Mouse (Mus musculus) brain, embryonic 14.5 days (tissue): ENCODE results near the gene Smim13.

Experiments used
- CTCF ChIP-seq: fragments of 200-500 bp; IDR thresholded peaks from 2 replicates; pipeline ENCODE4 v1.5.1; 2012; ENCODE audit warnings: inconsistent platforms, mild to moderate bottlenecking, moderate library complexity, borderline replicate concordance; ENCODE audit not compliant: insufficient read depth, insufficient read length; ENCODE audit errors: extremely low read depth
- POLR2A ChIP-seq: fragments of 200-500 bp; IDR thresholded peaks from 2 replicates; pipeline ENCODE4 v1.6.1; 2012; ENCODE audit warnings: mild to moderate bottlenecking, inconsistent platforms, borderline replicate concordance; ENCODE audit not compliant: poor library complexity, insufficient read depth, insufficient read length, severe bottlenecking; ENCODE audit errors: extremely low read depth

- no peak for TF ChIP-seq POLR2A
- TF ChIP-seq CTCF, result no peak
These were observed 17.4 kb upstream of the Smim13 start for GRCm38 (mm10) chr13:41232209-41232608.
